Mouse (Mus musculus) CH12.LX (cell line): ENCODE measurements around the gene Myo10. TPM values are rescaled to one million over a fixed set of nuclear protein-coding genes. Genes with fewer than 3 reads are reported as not detected.
A peak's percentile ranks its signal among the peaks of the same experiment; 100 is the strongest.

ENCODE experiments used
- DNase-seq: peaks from one replicate; pipeline ENCODE4 v3.0.0-alpha.2; 2013; ENCODE audit errors: extremely low read depth
- H3K27ac ChIP-seq: 2 replicates; pipeline ENCODE4 v1.5.1; 2012; ENCODE audit warnings: low read depth, mild to moderate bottlenecking, control low read depth, moderate library complexity; ENCODE audit not compliant: insufficient read depth
- H3K27me3 ChIP-seq: replicated peaks from 2 replicates; pipeline ENCODE3; 2012; ENCODE audit warnings: inconsistent platforms
- H3K36me3 ChIP-seq, 2 experiments: replicated peaks in 1 of 2; 2 replicates each; pipeline versions ENCODE3 to v1.6.1; 2012; ENCODE audit warnings: inconsistent platforms in 1 of 2, low read length in 1 of 2, mild to moderate bottlenecking in 1 of 2, mixed read lengths in 1 of 2, moderate library complexity in 1 of 2; ENCODE audit not compliant: control insufficient read depth in 1 of 2, insufficient read depth in 1 of 2
- H3K4me1 ChIP-seq, 2 experiments: 2 replicates each; pipeline ENCODE4 v1.6.1; 2012; ENCODE audit warnings: inconsistent platforms in 1 of 2, moderate library complexity in 1 of 2; ENCODE audit not compliant: insufficient read depth in 2 of 2, control insufficient read depth in 1 of 2
- H3K4me2 ChIP-seq: 2 replicates; pipeline ENCODE4 v1.6.1; 2012; ENCODE audit warnings: low read depth, mild to moderate bottlenecking, control low read depth; ENCODE audit not compliant: poor library complexity, insufficient read depth, severe bottlenecking
- H3K4me3 ChIP-seq, 3 experiments: fragments of 150-350 bp in 1 of 3; sonication (generic) in 1 of 3; replicated peaks in 1 of 3; 2 replicates each; pipeline versions ENCODE3 to v1.5.1; 2011 to 2012; ENCODE audit warnings: low read depth in 2 of 3, low read length in 2 of 3, mild to moderate bottlenecking in 2 of 3, moderate library complexity in 2 of 3, control low read depth in 1 of 3, improper control_type of control experiment in 1 of 3, inconsistent platforms in 1 of 3, mixed read lengths in 1 of 3; ENCODE audit not compliant: poor library complexity in 1 of 3
- H3K79me2 ChIP-seq: replicated peaks from 2 replicates; pipeline ENCODE4 v1.6.1; 2012; ENCODE audit warnings: mild to moderate bottlenecking, moderate library complexity; ENCODE audit not compliant: control insufficient read depth, poor library complexity, insufficient read depth, severe bottlenecking; ENCODE audit errors: extremely low read depth
- H3K9ac ChIP-seq: 2 replicates; pipeline ENCODE4 v1.6.1; 2012; ENCODE audit warnings: low read depth, mild to moderate bottlenecking, control low read depth, moderate library complexity; ENCODE audit not compliant: insufficient read depth
- H3K9me3 ChIP-seq: replicated peaks from 2 replicates; pipeline ENCODE3; 2012; ENCODE audit warnings: low read length, inconsistent platforms, mixed read lengths
- BHLHE40 ChIP-seq: IDR thresholded peaks from 2 replicates; pipeline ENCODE4 v1.6.1; 2011; ENCODE audit warnings: mild to moderate bottlenecking, low read depth, low read length, improper control_type of control experiment
- CHD2 ChIP-seq: IDR thresholded peaks from 2 replicates; pipeline ENCODE4 v1.6.1; 2011; ENCODE audit warnings: low read length, improper control_type of control experiment
- ELF1 ChIP-seq: IDR thresholded peaks from 2 replicates; pipeline ENCODE4 v1.6.1; 2014; ENCODE audit warnings: low read depth, mild to moderate bottlenecking, inconsistent platforms, low read length, improper control_type of control experiment
- EP300 ChIP-seq: IDR thresholded peaks from 2 replicates; pipeline ENCODE4 v1.6.1; 2011; ENCODE audit warnings: low read length, improper control_type of control experiment
- ETS1 ChIP-seq: conservative IDR thresholded peaks from 2 replicates; pipeline ENCODE4 v1.6.1; 2012; ENCODE audit warnings: low read depth, mild to moderate bottlenecking, inconsistent platforms, low read length, improper control_type of control experiment, moderate library complexity
- GABPA ChIP-seq: IDR thresholded peaks from 2 replicates; pipeline ENCODE4 v1.6.1; 2012; ENCODE audit warnings: low read depth, low read length, improper control_type of control experiment, inconsistent platforms; ENCODE audit not compliant: insufficient replicate concordance
- HCFC1 ChIP-seq: IDR thresholded peaks from 2 replicates; pipeline ENCODE4 v1.6.1; 2012; ENCODE audit warnings: low read depth, mild to moderate bottlenecking, inconsistent platforms, low read length, improper control_type of control experiment
- IRF4 ChIP-seq: IDR thresholded peaks from 2 replicates; pipeline ENCODE4 v1.6.1; 2014; ENCODE audit warnings: low read depth, mild to moderate bottlenecking, inconsistent platforms, low read length, improper control_type of control experiment
- JUN ChIP-seq: IDR thresholded peaks from 2 replicates; pipeline ENCODE4 v1.6.1; 2011; ENCODE audit warnings: low read depth, mild to moderate bottlenecking, low read length, improper control_type of control experiment, moderate library complexity; ENCODE audit not compliant: insufficient read depth
- JUND ChIP-seq: conservative IDR thresholded peaks from 2 replicates; pipeline ENCODE4 v1.6.1; 2011; ENCODE audit warnings: low read depth, low read length, improper control_type of control experiment
- KAT2A ChIP-seq: IDR thresholded peaks from 2 replicates; pipeline ENCODE4 v1.6.1; 2012; ENCODE audit warnings: low read length, improper control_type of control experiment, inconsistent platforms; ENCODE audit not compliant: insufficient replicate concordance
- MAX ChIP-seq: IDR thresholded peaks from 2 replicates; pipeline ENCODE4 v1.6.1; 2011; ENCODE audit warnings: low read length, improper control_type of control experiment
- MAZ ChIP-seq: IDR thresholded peaks from 2 replicates; pipeline ENCODE4 v1.6.1; 2012; ENCODE audit warnings: low read depth, mild to moderate bottlenecking, inconsistent platforms, low read length, improper control_type of control experiment, moderate library complexity
- MEF2A ChIP-seq: IDR thresholded peaks from 2 replicates; pipeline ENCODE4 v1.6.1; 2014; ENCODE audit warnings: low read depth, mild to moderate bottlenecking, inconsistent platforms, low read length, improper control_type of control experiment, borderline replicate concordance
- MXI1 ChIP-seq: IDR thresholded peaks from 2 replicates; pipeline ENCODE4 v1.6.1; 2011; ENCODE audit warnings: mild to moderate bottlenecking, low read depth, low read length, improper control_type of control experiment
- NRF1 ChIP-seq: IDR thresholded peaks from 2 replicates; pipeline ENCODE4 v1.6.1; 2014; ENCODE audit warnings: low read depth, mild to moderate bottlenecking, inconsistent platforms, low read length, improper control_type of control experiment, moderate library complexity
- PAX5 ChIP-seq: IDR thresholded peaks from 2 replicates; pipeline ENCODE4 v1.6.1; 2012; ENCODE audit warnings: low read length, inconsistent platforms, mixed read lengths
- POLR2A ChIP-seq: IDR thresholded peaks from 2 replicates; pipeline ENCODE4 v1.6.1; 2011; ENCODE audit warnings: low read depth, mild to moderate bottlenecking, improper control_type of control experiment, low read length
- RAD21 ChIP-seq: IDR thresholded peaks from 2 replicates; pipeline ENCODE4 v1.6.1; 2011; ENCODE audit warnings: low read depth, mild to moderate bottlenecking, low read length, improper control_type of control experiment, moderate library complexity
- RCOR1 ChIP-seq: conservative IDR thresholded peaks from 2 replicates; pipeline ENCODE4 v1.6.1; 2012; ENCODE audit warnings: low read depth, mild to moderate bottlenecking, inconsistent platforms, low read length, improper control_type of control experiment
- SMC3 ChIP-seq: IDR thresholded peaks from 2 replicates; pipeline ENCODE4 v1.6.1; 2011; ENCODE audit warnings: low read depth, low read length, improper control_type of control experiment
- TBP ChIP-seq: conservative IDR thresholded peaks from 2 replicates; pipeline ENCODE4 v1.6.1; 2011; ENCODE audit warnings: low read depth, low read length, improper control_type of control experiment
- TCF12 ChIP-seq: IDR thresholded peaks from 2 replicates; pipeline ENCODE4 v1.6.1; 2014; ENCODE audit warnings: low read depth, mild to moderate bottlenecking, inconsistent platforms, low read length, improper control_type of control experiment
- USF1 ChIP-seq: IDR thresholded peaks from 2 replicates; pipeline ENCODE4 v1.6.1; 2014; ENCODE audit warnings: low read depth, mild to moderate bottlenecking, inconsistent platforms, low read length, improper control_type of control experiment
- ZC3H11A ChIP-seq: IDR thresholded peaks from 2 replicates; pipeline ENCODE4 v1.6.1; 2012; ENCODE audit warnings: low read depth, mild to moderate bottlenecking, inconsistent platforms, low read length, improper control_type of control experiment
- ZMIZ1 ChIP-seq: IDR thresholded peaks from 2 replicates; pipeline ENCODE4 v1.6.1; 2012; ENCODE audit warnings: low read depth, mild to moderate bottlenecking, inconsistent platforms, low read length, improper control_type of control experiment
- ZNF384 ChIP-seq: IDR thresholded peaks from 2 replicates; pipeline ENCODE4 v1.6.1; 2012; ENCODE audit warnings: low read depth, low read length, improper control_type of control experiment, inconsistent platforms
- dilution Hi-C: fragments of 300-500 bp; cut with MboI; formaldehyde crosslinking; loops from 2 replicates; pipeline ENCODE4 v1.14.3; 2020; ENCODE audit warnings: low sequenced_read_pairs; ENCODE audit not compliant: extremely low pct_unique_long_range_greater_than_20kb, extremely low pct_ligation_motif_present
- in situ Hi-C: fragments of 300-500 bp; cut with MboI; formaldehyde crosslinking; loops from 3 replicates; pipeline ENCODE4 v1.14.3; 2019; ENCODE audit warnings: low sequenced_read_pairs, low pct_ligation_motif_present, low pct_unique_long_range_greater_than_20kb, mixed read lengths
- polyA plus RNA-seq: library from polyadenylated mRNA; unstranded; fragments of >175 nt; gene quantifications from 2 replicates; pipeline ENCODE4 v1.2.1, GENCODE M21; 2012; ENCODE audit warnings: low read depth; ENCODE audit not compliant: insufficient read length
- total RNA-seq, 2 experiments: library from RNA; depleted of rRNA; stranded (reverse); fragments of 300-350 nt in 1 of 2; fragments of >200 nt in 1 of 2; gene quantifications; 2 replicates each; pipeline ENCODE4 v1.2.3; 2012 to 2014

Myo10 gene
- total and polyA plus RNA-seq, 3 experiments: 6.4 to 13.6 (median 8.6) TPM

GRCm38 (mm10) chr15:25830426-25830825 lies 208.1 kb downstream of the Myo10 start:
- Histone ChIP-seq H3K9ac (no peak overlapping the region), H3K36me3 (no peaks in the 10 kb centered on the region), H3K9me3 (peaks cover 2% of the 10 kb centered on the region), H3K27me3 (no peaks in the 10 kb centered on the region), H3K4me1 (peaks cover 12 to 37% of the 10 kb centered on the region in 2 experiments), H3K27ac (no peak overlapping the region), H3K79me2 (no peaks in the 10 kb centered on the region), H3K4me2 (no peak overlapping the region), H3K4me3 (no peak overlapping the region)
- TF ChIP-seq PAX5 (no peak), TBP (no peak), ZC3H11A (no peak), CHD2 (no peak), ETS1 (peak; percentile 56), JUN (peak; percentile 84), ELF1 (no peak), EP300 (peak; percentile 62; the same call in 1 of the 2 replicates), JUND (peak; percentile 75), MAZ (no peak), IRF4 (no peak), BHLHE40 (no peak), RCOR1 (no peak), MAX (no peak), KAT2A (no peak), MEF2A (peak; percentile 66; the same call in 1 of the 2 replicates)
- in situ Hi-C loops (no loop called here), dilution Hi-C loops (no loop called here)
- peak; percentile 51 for DNase-seq

GRCm38 (mm10) chr15:25834282-25834681 lies 212.0 kb downstream of the Myo10 start:
- no peak overlapping the region for H3K9ac ChIP-seq
- dilution Hi-C loops: no loop called here
- H3K36me3 ChIP-seq: no peaks in the 10 kb centered on the region
- H3K27ac ChIP-seq: no peak overlapping the region
- in situ Hi-C loops: no loop called here
- H3K4me1 ChIP-seq: peaks cover 6 to 21% of the 10 kb centered on the region in 2 experiments
- H3K4me2 ChIP-seq: no peak overlapping the region
- H3K4me3 ChIP-seq: no peak overlapping the region
- TF ChIP-seq HCFC1: no peak
- no peak for TF ChIP-seq MEF2A
- no peak for TF ChIP-seq ZMIZ1
- TF ChIP-seq PAX5: no peak
- TF ChIP-seq ZNF384: no peak
- no peak for TF ChIP-seq ZC3H11A
- TF ChIP-seq TBP: no peak
- no peak for TF ChIP-seq MXI1
- no peak for TF ChIP-seq GABPA
- TF ChIP-seq SMC3: no peak
- TF ChIP-seq USF1: no peak
- no peak for TF ChIP-seq JUN
- TF ChIP-seq BHLHE40: no peak
- TF ChIP-seq TCF12: no peak
- TF ChIP-seq RCOR1: no peak
- TF ChIP-seq KAT2A: no peak
- TF ChIP-seq ELF1: no peak
- TF ChIP-seq RAD21: no peak
- TF ChIP-seq POLR2A: no peak
- TF ChIP-seq NRF1: no peak
- no peaks in the 10 kb centered on the region for H3K27me3 ChIP-seq
- H3K9me3 ChIP-seq: peaks cover 7% of the 10 kb centered on the region
- no peak for DNase-seq
- no peaks in the 10 kb centered on the region for H3K79me2 ChIP-seq
